Mouse (Mus musculus) liver, embryonic 11.5 days (tissue): ENCODE data around the gene Fam129b. TPM values are rescaled to one million over a fixed set of nuclear protein-coding genes. Genes with fewer than 3 reads are reported as not detected.

Experiments
- ATAC-seq: fragments of 200-750 bp; cut with Nextera tagmentation; replicated peaks from 2 replicates; pipeline ENCODE4 v1.8.0; 2017; ENCODE audit warnings: moderate number of reproducible peaks, mild to moderate bottlenecking, moderate TSS enrichment, moderate library complexity; ENCODE audit not compliant: low FRiP score
- DNase-seq: peaks from one replicate; pipeline ENCODE4 v3.0.0-alpha.2; 2017; ENCODE audit warnings: low spot score
- H3K27ac ChIP-seq: fragments of 300-500 bp; sonication (generic); 2 replicates; pipeline ENCODE4 v1.5.1; 2014; ENCODE audit warnings: mild to moderate bottlenecking, low read depth, low read length, control low read depth
- H3K27me3 ChIP-seq: fragments of 300-500 bp; sonication (generic); replicated peaks from 2 replicates; pipeline ENCODE4 v1.6.1; 2014; ENCODE audit warnings: low read length, mixed read lengths; ENCODE audit not compliant: control insufficient read depth, insufficient read depth
- H3K36me3 ChIP-seq: fragments of 300-500 bp; sonication (generic); 2 replicates; pipeline ENCODE4 v1.6.1; 2014; ENCODE audit warnings: mild to moderate bottlenecking, low read length, moderate library complexity, mixed read lengths; ENCODE audit not compliant: control insufficient read depth, insufficient read depth
- H3K4me1 ChIP-seq: fragments of 300-500 bp; sonication (generic); replicated peaks from 2 replicates; pipeline ENCODE4 v1.6.1; 2014; ENCODE audit warnings: low read length, mixed read lengths; ENCODE audit not compliant: control insufficient read depth, insufficient read depth
- H3K4me2 ChIP-seq: fragments of 300-500 bp; sonication (generic); 2 replicates; pipeline ENCODE4 v1.6.1; 2014; ENCODE audit warnings: mild to moderate bottlenecking, control low read depth, moderate library complexity
- H3K4me3 ChIP-seq: fragments of 300-500 bp; sonication (generic); 2 replicates; pipeline ENCODE4 v1.5.1; 2014; ENCODE audit warnings: low read depth, low read length, control low read depth
- H3K9ac ChIP-seq: fragments of 300-500 bp; sonication (generic); 2 replicates; pipeline ENCODE4 v1.6.1; 2014; ENCODE audit warnings: low read depth, low read length, control low read depth
- H3K9me3 ChIP-seq: fragments of 300-500 bp; sonication (generic); 2 replicates; pipeline ENCODE4 v1.6.1; 2016; ENCODE audit warnings: low read length, inconsistent platforms, mixed read lengths; ENCODE audit not compliant: control insufficient read depth
- WGBS: fragments of 180-500 bp; shearing (Covaris S2); extraction: QIAGEN DNeasy Blood & Tissue Kit; methylation state at CpG from one replicate; pipeline ENCODE4 v1.1.7; 2014; 5-methylcytosine and 5-hydroxymethylcytosine counted together
- polyA plus RNA-seq: library from polyadenylated mRNA; unstranded; fragments of >200 nt; fragmentation: Nextera tagmentation; extraction: Ambion mirVana; gene quantifications from 2 replicates; pipeline ENCODE4 v1.2.1, GENCODE M21; 2014

Gene Fam129b
- polyA plus RNA-seq, 1 experiment from 2014 or later = 11.9 TPM

DNA sequence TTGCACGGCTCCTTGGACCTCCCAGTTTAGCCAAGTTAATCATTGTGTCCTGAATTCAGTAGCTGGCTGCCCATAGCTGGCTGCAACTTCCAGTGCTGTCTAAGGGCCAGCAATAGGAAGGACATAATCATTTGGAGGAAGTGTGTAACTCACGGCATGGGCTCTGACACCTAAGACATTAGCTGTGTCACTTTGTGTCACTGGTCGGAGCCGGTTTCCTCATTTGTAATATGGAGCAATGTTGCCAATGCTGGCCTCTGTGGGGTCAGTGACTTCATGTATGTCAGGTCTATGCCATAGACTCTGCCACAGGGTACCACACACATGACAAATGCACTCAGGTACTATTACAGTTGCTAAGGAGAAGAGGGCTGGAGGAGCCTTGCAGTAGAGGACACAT, 84.4 kb downstream of the Fam129b start:
- Histone ChIP-seq H3K36me3 (peaks cover 26% of the 10 kb centered on the region), H3K27ac (no peak overlapping the region), H3K27me3 (no peaks in the 10 kb centered on the region), H3K4me3 (peak overlapping the region; percentile 97), H3K4me1 (peaks cover 22% of the 10 kb centered on the region), H3K9me3 (no peaks in the 10 kb centered on the region), H3K9ac (peak overlapping the region; percentile 100), H3K4me2 (peak overlapping the region; percentile 92)
- WGBS = 78% methylated on average over 4 of the region's 4 CpGs
- ATAC-seq = no peak
- DNase-seq = no peak

DNA sequence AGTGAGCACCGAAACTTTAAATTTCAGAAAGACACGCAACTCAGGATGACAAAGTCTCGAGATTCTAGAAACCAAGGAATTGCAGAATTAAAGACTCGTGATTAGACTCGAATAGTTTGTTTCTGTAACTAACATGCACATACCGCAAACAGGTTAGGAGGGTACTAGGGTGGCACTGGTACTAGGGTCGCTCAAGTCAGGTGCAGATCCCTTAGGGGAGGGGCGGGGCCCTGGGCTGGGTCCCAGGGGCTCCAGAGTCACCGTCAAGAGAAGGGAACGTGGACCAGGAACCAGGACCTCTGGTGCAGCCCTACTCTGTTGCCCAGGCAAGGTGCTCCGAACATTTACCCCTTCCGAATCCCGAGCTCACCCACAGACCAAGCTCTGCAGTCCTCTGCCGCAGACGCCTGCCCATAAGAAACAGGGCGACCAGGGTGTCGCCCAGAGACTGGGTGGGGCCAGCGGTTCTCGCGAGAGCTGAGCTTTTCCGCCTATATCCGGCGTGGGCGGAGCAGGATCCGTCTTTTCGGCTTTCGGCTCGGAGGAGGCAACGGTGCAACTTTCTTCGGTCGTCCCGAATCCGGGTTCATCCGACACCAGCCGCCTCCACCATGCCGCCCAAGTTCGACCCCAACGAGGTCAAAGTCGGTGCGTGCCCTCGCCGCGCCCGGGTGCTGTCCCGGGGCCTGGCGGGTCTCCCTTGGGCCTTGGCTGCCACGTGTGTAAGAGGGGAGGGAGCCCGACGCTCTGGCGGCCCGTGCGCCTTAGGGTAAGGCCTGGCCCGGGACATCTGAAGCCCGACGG, 85.5 kb downstream of the Fam129b start, which contains the start of the genes Rpl12 and Lrsam1:
Rpl12 (plus strand) TSS at position 368 of the 804 bp plus-strand sequence.
Lrsam1 (minus strand) TSS at position 423 of the 804 bp plus-strand sequence.
- Histone ChIP-seq H3K4me2 (peak within 1 kb of the TSS; percentile 92), H3K9ac (peak within 1 kb of the TSS; percentile 100), H3K4me3 (peak within 1 kb of the TSS; percentile 97), H3K9me3 (no peaks in the 10 kb centered on the region), H3K4me1 (peaks cover 25% of the 10 kb centered on the region), H3K36me3 (peaks cover 22% of the 10 kb centered on the region), H3K27me3 (no peaks in the 10 kb centered on the region), H3K27ac (peak within 1 kb of the TSS; percentile 99)
- peak; percentile 91 for DNase-seq
- ATAC-seq = peak; percentile 85
- WGBS = 3% methylated on average over 55 of the region's 55 CpGs

DNA sequence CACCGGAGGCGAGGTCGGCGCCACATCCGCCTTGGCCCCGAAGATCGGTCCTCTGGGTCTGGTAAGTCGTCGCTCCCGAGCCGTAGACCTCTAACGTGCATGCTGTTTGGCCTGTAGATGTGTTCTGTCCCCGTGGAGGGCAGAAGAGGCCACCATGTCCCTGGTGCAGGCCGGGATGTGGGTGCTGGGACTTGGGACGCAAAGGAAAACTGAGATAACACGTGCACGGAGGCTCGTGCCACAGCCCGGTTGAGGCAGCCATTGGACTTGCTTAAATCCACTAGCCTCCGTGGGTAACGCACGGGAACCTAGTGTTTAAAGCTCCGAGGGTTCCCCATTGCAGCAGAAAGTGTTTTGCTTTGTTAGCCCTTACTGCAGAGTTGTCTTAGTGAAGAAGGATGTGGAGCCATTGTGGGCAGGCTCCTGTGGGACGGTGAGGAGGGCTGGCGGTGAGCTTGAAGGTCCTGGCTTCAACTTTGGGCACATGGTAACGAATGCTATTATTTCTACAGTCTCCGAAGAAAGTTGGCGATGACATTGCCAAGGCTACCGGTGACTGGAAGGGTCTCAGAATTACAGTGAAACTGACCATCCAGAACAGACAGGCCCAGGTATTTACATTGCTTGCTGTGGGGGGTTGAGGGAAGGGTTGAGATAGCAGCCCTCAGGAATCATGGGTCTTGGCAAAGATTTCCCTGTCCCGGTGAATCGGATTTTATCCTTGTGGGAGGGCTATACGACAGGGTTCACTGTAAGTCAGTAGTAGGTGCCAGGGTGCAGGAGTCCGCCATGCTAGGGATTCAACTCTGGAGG, 86.4 kb downstream of the Fam129b start:
- peak overlapping the region; percentile 97 for H3K4me3 ChIP-seq
- ATAC-seq (no peak), DNase-seq (peak; percentile 63)
- peaks cover 26% of the 10 kb centered on the region for H3K4me1 ChIP-seq
- H3K36me3 ChIP-seq = peaks cover 22% of the 10 kb centered on the region
- peak overlapping the region; percentile 92 for H3K4me2 ChIP-seq
- WGBS = under 1% methylated on average over 33 of the region's 33 CpGs
- peak overlapping the region; percentile 99 for H3K27ac ChIP-seq
- H3K9ac ChIP-seq = peak overlapping the region; percentile 100
- no peaks in the 10 kb centered on the region for H3K9me3 ChIP-seq
- no peaks in the 10 kb centered on the region for H3K27me3 ChIP-seq

DNA sequence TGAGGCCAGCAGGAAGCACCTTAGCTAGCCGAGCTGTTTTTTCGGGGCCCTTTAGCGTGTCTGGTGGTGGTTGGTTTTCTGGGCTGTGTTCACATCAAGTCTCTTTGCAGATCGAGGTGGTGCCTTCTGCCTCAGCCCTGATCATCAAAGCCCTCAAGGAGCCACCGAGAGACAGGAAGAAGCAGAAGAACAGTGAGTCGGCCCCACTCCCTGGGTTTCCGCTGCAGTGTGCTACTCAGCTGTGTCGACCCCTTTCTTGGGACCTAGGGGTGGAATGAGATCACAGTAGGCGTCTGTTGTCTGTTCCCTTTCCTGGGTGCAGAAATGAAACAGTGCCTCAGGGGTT, 86.9 kb downstream of the Fam129b start:
- Histone ChIP-seq H3K36me3 (peaks cover 22% of the 10 kb centered on the region), H3K9me3 (no peaks in the 10 kb centered on the region), H3K9ac (peak overlapping the region; percentile 100), H3K4me2 (peak overlapping the region; percentile 92), H3K4me3 (peak overlapping the region; percentile 97), H3K27me3 (no peaks in the 10 kb centered on the region), H3K27ac (peak overlapping the region; percentile 99), H3K4me1 (peaks cover 32% of the 10 kb centered on the region)
- WGBS = 4% methylated on average over 9 of the region's 9 CpGs
- no peak for ATAC-seq
- DNase-seq = no peak

DNA sequence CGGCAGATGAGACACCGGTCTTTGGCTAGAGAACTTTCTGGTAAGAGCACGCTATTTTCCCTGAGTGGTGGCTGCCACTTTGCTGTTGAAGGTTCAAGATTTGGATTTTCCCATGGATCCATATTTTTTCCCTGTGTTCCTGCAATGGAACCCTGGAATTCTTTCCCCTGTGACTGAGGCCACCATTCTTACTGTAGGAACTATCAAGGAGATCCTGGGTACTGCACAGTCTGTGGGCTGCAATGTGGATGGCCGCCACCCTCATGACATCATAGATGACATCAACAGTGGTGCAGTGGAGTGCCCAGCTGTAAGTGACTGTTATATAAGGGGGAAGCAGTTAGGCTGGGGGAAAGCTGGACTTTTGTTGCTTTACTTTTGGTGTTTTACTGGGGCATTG, 87.6 kb downstream of the Fam129b start:
- peaks cover 22% of the 10 kb centered on the region for H3K36me3 ChIP-seq
- H3K27me3 ChIP-seq = no peaks in the 10 kb centered on the region
- peak overlapping the region; percentile 99 for H3K27ac ChIP-seq
- no peaks in the 10 kb centered on the region for H3K9me3 ChIP-seq
- peak overlapping the region; percentile 92 for H3K4me2 ChIP-seq
- peak overlapping the region; percentile 97 for H3K4me3 ChIP-seq
- no peak for DNase-seq
- H3K4me1 ChIP-seq = peaks cover 33% of the 10 kb centered on the region
- H3K9ac ChIP-seq = peak overlapping the region; percentile 100
- ATAC-seq = no peak
- 51% methylated on average over 4 of the region's 4 CpGs for WGBS

DNA sequence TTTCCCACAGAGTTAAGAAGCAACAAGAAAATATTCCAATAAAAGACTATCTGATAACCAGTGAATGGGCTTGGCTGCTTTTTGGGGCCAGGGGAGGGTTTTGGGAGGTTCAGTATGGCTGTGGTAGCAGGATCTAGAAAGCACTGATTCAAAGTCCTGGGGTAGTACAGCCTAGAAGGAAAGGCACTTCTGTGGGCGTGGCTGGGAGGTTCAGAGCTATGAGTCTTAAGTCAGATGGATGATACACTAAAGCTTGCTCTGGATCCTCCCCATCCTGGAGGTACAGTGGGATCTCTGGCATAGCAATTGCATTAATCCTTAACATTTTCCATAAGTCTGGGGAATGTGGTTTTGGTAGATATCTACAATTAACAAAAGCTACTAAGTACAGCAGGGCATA, 88.1 kb downstream of the Fam129b start:
- Histone ChIP-seq H3K4me2 (peak overlapping the region; percentile 92), H3K4me3 (peak overlapping the region; percentile 97), H3K9ac (peak overlapping the region; percentile 100), H3K36me3 (peaks cover 22% of the 10 kb centered on the region), H3K27ac (peak overlapping the region; percentile 99), H3K9me3 (no peaks in the 10 kb centered on the region), H3K4me1 (peaks cover 33% of the 10 kb centered on the region), H3K27me3 (no peaks in the 10 kb centered on the region)
- ATAC-seq (no peak), DNase-seq (no peak)
- 57% methylated on average over 1 of the region's 1 CpGs for WGBS

DNA sequence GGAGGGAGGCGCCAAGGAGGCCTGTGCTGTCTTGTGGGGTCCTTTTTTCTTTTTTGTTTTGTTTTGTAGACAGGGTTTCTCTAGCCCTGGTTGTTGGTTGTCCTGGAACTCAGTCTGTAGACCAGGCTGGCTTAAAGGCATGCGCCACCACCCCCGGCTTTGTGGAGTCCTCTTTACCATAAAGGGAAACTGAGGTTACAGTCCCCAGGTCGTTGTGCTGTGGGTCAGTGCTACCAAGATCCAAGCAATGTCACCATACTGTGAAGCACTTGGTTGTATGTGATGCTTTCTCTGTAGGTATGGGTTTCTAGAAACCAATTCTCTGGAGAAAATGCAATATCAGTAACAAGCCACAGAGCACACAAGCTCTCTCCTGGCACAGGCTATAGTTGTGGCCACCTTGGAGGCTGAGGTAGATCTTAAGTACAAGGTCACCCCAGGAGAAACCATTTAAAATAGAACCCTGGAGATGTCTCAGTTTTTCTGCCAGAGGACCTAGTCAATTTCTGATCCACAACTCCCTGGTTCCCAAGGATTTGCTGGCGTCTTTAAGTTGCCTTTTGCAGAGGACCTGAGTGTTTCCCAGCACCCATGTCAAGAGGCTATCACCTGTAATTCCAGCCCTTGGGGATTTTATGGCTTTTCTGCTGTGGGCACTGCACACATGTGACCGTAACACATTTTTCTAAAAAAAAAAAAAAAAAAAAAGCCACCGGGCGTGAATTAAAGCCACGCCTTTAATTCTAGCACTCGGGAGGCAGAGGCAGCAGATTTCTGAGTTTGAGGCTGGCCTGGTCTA, 88.9 kb downstream of the Fam129b start:
- H3K4me3 ChIP-seq = peak overlapping the region; percentile 97
- H3K36me3 ChIP-seq = peaks cover 22% of the 10 kb centered on the region
- WGBS = 19% methylated on average over 10 of the region's 10 CpGs
- no peak for DNase-seq
- no peak for ATAC-seq
- H3K4me1 ChIP-seq = peaks cover 33% of the 10 kb centered on the region
- H3K9me3 ChIP-seq = no peaks in the 10 kb centered on the region
- H3K27me3 ChIP-seq = no peaks in the 10 kb centered on the region
- peak overlapping the region; percentile 92 for H3K4me2 ChIP-seq
- H3K9ac ChIP-seq = peak overlapping the region; percentile 49
- peak overlapping the region; percentile 99 for H3K27ac ChIP-seq

DNA sequence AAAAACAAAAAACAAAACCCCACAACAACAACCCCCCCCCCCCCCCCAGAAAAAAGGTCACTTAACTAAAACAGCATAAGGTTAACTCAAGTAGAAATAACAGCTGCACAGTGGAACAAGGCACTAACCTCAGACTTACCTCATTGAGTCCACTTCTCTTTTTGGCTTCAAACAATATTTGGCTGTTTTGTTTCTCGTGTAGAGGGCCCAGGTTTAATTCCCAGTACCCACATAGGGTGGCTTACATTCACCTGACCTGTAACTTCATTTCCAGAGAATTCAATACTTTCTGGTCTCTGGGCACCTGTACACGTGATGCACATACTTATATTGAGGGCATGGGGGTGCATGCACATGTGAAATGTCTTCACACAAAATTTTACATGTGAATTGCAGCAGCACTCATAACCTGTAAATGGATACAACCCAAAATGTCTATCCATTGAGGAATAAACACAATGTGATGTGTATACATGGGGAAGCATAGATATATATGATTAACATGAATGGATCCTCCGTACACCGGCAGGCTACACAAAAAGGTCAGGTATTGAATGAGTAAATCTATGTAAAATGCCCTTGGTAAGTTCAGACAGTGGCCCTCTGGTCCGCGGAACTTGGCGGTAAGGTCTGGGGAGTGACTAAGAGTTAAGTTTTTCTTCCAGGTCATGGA, 89.7 kb downstream of the Fam129b start:
- DNase-seq (peak; percentile 53), ATAC-seq (no peak)
- no peaks in the 10 kb centered on the region for H3K27me3 ChIP-seq
- peak overlapping the region; percentile 75 for H3K4me3 ChIP-seq
- peak overlapping the region; percentile 99 for H3K27ac ChIP-seq
- H3K9ac ChIP-seq = peak overlapping the region; percentile 93
- H3K4me1 ChIP-seq = peaks cover 31% of the 10 kb centered on the region
- H3K9me3 ChIP-seq = no peaks in the 10 kb centered on the region
- WGBS = 9% methylated on average over 7 of the region's 7 CpGs
- H3K36me3 ChIP-seq = peaks cover 22% of the 10 kb centered on the region
- peak overlapping the region; percentile 94 for H3K4me2 ChIP-seq
